Mouse (Mus musculus): ENCODE data around the gene Furin.

- TF ChIP-seq POLR2A (IDR thresholded peaks at IDR 0.05; ENCODE audit: low read depth, low read length): no peak
- TF ChIP-seq USF1 (IDR thresholded peaks at IDR 0.05; ENCODE audit: low read depth, low read length): no peak
- no peak for TF ChIP-seq CHD2 (IDR thresholded peaks at IDR 0.05; ENCODE audit: low read length)
These were observed 31.0 kb downstream of the Furin start for GRCm38 (mm10) chr7:80374280-80374679.
